Mouse (Mus musculus) limb, embryonic 14.5 days (tissue): ENCODE results near the gene Sox5. TPM values are rescaled to one million over a fixed set of nuclear protein-coding genes. Genes with fewer than 3 reads are reported as not detected.

ENCODE experiments used
- ATAC-seq: fragments of 200-750 bp; cut with Nextera tagmentation; 2 replicates; pipeline ENCODE4 v1.8.0; 2017; ENCODE audit warnings: low read depth, moderate number of reproducible peaks, moderate TSS enrichment; ENCODE audit not compliant: low FRiP score
- DNase-seq: peaks from one replicate; pipeline ENCODE4 v3.0.0-alpha.2; 2015; ENCODE audit warnings: low spot score
- H3K27ac ChIP-seq: fragments of 300-500 bp; sonication (generic); replicated peaks from 2 replicates; pipeline ENCODE4 v1.5.1; 2014; ENCODE audit warnings: low read depth, mild to moderate bottlenecking, low read length, moderate library complexity, mixed read lengths
- H3K27me3 ChIP-seq: fragments of 300-500 bp; sonication (generic); 2 replicates; pipeline ENCODE4 v1.6.1; 2014; ENCODE audit warnings: low read length, mixed read lengths; ENCODE audit not compliant: control insufficient read depth, insufficient read depth
- H3K36me3 ChIP-seq: fragments of 300-500 bp; sonication (generic); 2 replicates; pipeline ENCODE4 v1.6.1; 2014; ENCODE audit warnings: mild to moderate bottlenecking, low read length, moderate library complexity, mixed read lengths; ENCODE audit not compliant: control insufficient read depth, insufficient read depth
- H3K4me1 ChIP-seq: fragments of 300-500 bp; sonication (generic); 2 replicates; pipeline ENCODE4 v1.6.1; 2014; ENCODE audit warnings: antibody characterized with exemption, low read length, mixed read lengths; ENCODE audit not compliant: control insufficient read depth, insufficient read depth
- H3K4me2 ChIP-seq: fragments of 300-500 bp; sonication (generic); replicated peaks from 2 replicates; pipeline ENCODE4 v1.6.1; 2014; ENCODE audit warnings: low read depth, mild to moderate bottlenecking, low read length, moderate library complexity; ENCODE audit not compliant: severe bottlenecking
- H3K4me3 ChIP-seq: fragments of 300-500 bp; sonication (generic); replicated peaks from 2 replicates; pipeline ENCODE4 v1.5.1; 2014; ENCODE audit warnings: low read length
- H3K9ac ChIP-seq: fragments of 300-500 bp; sonication (generic); 2 replicates; pipeline ENCODE4 v1.6.1; 2014; ENCODE audit warnings: mild to moderate bottlenecking, low read depth, low read length, moderate library complexity; ENCODE audit not compliant: severe bottlenecking
- H3K9me3 ChIP-seq: fragments of 300-500 bp; sonication (generic); 2 replicates; pipeline ENCODE4 v1.6.1; 2016; ENCODE audit warnings: low read length; ENCODE audit not compliant: control insufficient read depth
- POLR2A ChIP-seq: fragments of 200-500 bp; IDR thresholded peaks from 2 replicates; pipeline ENCODE4 v1.8.0; 2012; ENCODE audit warnings: inconsistent platforms, mild to moderate bottlenecking, moderate library complexity, borderline replicate concordance; ENCODE audit not compliant: insufficient read depth, insufficient read length; ENCODE audit errors: extremely low read depth
- WGBS: fragments of 180-500 bp; shearing (Covaris S2); extraction: QIAGEN DNeasy Blood & Tissue Kit; methylation state at CpG from one replicate; pipeline ENCODE4 v1.1.7; 2014; 5-methylcytosine and 5-hydroxymethylcytosine counted together
- polyA plus RNA-seq, 2 experiments: library from polyadenylated mRNA; depleted of rRNA in 1 of 2; stranded (reverse) in 1 of 2; unstranded in 1 of 2; fragments of >200 nt; fragmentation: Nextera tagmentation in 1 of 2; extraction: Ambion mirVana in 1 of 2; gene quantifications; 2 replicates each; pipeline versions ENCODE4 v1.2.1 to v1.2.3; 2012 to 2014

Sox5 gene
- polyA plus RNA-seq, 2 experiments: 20.6 to 32.8 TPM

DNA sequence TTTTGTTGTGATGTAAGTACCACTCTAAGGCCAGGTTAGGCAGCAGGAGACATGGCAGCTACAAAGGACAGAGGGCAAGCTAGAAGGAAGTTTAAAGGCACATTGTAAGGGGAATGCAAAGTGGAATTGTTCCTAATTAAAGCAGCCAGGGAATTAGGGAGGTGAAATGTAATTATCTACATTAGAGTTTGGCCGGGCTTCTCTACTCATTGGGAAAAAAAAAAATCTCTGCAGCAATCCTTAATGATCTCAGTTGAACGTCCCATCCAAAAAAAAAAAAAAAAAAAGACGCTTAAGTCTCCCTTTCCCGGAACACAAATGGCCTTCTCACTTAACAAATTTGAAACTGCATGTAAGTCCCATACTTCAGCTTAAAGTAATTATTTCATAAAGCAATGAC is 301.9 kb downstream of the Sox5 start:
- Histone ChIP-seq H3K27ac (no peak overlapping the region), H3K9me3 (no peaks in the 10 kb centered on the region), H3K9ac (no peak overlapping the region), H3K4me2 (no peak overlapping the region), H3K4me1 (no peaks in the 10 kb centered on the region), H3K36me3 (no peaks in the 10 kb centered on the region), H3K4me3 (no peak overlapping the region), H3K27me3 (no peaks in the 10 kb centered on the region)
- ATAC-seq: no peak
- no peak for DNase-seq
- TF ChIP-seq POLR2A: no peak
- 34% methylated on average over 4 of the region's 4 CpGs for WGBS

DNA sequence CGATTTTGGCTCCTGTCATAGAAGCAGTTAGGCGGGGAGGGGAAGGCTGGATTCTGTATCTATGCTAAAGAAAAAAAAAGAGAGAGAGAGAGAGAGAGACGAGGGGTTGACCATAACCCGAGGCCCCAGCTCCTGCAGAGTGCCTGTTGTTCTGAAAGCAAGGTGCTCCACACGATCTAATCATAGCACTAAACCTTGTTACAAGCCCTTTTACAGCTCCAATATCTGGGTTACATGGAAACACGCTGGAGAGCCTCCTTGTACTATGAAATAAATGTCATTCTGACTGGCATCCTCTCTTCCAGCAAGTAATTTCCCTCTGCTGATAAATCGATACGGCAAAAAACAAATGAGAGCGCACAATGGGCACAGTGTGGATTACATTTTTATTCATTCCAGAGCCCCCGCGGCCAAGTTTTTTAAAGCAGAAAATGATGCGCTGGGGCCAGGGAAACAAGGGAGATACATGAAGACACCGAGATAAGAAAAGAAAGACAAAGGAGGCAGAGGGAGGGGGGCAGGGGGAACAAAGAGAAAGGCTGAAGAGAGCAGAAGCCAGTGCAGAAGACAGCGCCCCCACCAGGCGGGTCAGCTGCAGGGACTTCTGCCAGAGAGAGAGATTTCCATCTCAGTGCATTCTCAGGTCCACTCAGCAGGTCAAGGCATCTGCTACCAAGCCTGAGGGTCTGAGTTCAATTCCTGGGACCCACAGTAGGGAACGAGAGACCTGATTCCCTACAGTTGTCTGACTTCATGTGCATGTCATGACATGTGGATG is 304.3 kb downstream of the Sox5 start:
- 56% methylated on average over 16 of the region's 16 CpGs for WGBS
- Histone ChIP-seq H3K4me2 (no peak overlapping the region), H3K4me1 (no peaks in the 10 kb centered on the region), H3K27ac (no peak overlapping the region), H3K9ac (no peak overlapping the region), H3K27me3 (no peaks in the 10 kb centered on the region), H3K36me3 (no peaks in the 10 kb centered on the region), H3K9me3 (no peaks in the 10 kb centered on the region), H3K4me3 (no peak overlapping the region)
- no peak for TF ChIP-seq POLR2A
- DNase-seq (no peak), ATAC-seq (no peak)

DNA sequence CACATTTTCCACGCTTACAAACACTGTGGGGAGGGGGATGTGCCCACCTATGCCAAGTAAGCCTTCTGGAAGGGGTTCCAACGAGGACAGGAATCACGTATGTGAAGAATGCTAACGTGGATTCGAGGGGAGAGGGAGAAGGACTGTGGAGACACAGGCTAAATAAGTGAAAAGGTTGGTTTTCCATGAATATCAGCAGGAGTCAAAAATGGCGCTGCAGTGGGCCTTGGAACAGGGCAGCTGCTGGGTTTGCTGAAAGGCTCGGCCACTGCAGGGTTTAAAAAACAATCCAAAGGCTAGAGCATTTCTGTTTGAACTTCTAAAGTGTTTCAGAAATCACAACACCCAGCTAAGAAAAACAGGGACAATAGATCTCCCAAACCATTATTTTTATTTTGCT is 308.3 kb downstream of the Sox5 start:
- Histone ChIP-seq H3K9ac (no peak overlapping the region), H3K27me3 (no peaks in the 10 kb centered on the region), H3K9me3 (no peaks in the 10 kb centered on the region), H3K4me2 (no peak overlapping the region), H3K4me3 (no peak overlapping the region), H3K36me3 (no peaks in the 10 kb centered on the region), H3K27ac (no peak overlapping the region), H3K4me1 (no peaks in the 10 kb centered on the region)
- ATAC-seq (no peak), DNase-seq (no peak)
- TF ChIP-seq POLR2A: no peak
- 71% methylated on average over 7 of the region's 7 CpGs for WGBS

DNA sequence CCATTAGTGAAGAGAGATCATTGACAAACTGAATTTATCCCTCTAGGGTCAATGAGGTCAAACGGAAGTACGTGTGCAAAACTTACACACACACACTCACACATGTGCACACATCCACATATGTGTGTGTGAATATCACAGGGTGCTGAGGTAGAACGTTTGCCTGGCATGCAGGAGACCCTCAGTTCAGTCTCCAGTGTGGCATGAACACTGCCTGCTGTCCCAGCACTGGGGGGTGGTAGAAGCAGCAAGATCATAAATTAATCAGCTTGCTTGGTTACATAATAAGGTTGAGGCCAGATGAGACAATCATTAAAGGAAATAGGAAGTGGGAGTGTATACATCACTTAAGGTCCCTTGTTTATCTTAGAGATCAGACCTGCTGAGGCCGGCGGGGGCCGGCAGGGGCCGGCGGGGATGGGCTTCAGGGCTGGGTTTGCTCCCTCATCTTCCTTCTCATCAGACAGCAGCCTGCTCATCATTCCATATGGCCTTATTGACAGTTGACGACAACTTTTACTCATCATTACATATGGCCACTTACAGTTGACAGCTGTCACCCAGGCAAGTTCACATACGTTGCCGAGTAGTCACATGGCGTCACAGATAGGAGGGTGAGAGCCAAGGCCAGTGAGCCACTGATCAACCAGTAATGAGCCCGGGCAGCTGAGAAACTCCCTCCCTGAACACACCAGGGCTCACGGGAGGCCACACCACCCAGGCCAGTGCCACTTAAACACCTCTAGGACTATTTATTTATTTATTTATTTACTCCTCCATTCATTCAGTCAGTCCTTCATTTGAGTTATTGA is 309.5 kb downstream of the Sox5 start:
- Histone ChIP-seq H3K27ac (no peak overlapping the region), H3K9ac (no peak overlapping the region), H3K4me3 (no peak overlapping the region), H3K4me1 (no peaks in the 10 kb centered on the region), H3K4me2 (no peak overlapping the region), H3K9me3 (no peaks in the 10 kb centered on the region), H3K36me3 (no peaks in the 10 kb centered on the region), H3K27me3 (no peaks in the 10 kb centered on the region)
- ATAC-seq (no peak), DNase-seq (no peak)
- WGBS: 59% methylated on average over 14 of the region's 14 CpGs
- no peak for TF ChIP-seq POLR2A

DNA sequence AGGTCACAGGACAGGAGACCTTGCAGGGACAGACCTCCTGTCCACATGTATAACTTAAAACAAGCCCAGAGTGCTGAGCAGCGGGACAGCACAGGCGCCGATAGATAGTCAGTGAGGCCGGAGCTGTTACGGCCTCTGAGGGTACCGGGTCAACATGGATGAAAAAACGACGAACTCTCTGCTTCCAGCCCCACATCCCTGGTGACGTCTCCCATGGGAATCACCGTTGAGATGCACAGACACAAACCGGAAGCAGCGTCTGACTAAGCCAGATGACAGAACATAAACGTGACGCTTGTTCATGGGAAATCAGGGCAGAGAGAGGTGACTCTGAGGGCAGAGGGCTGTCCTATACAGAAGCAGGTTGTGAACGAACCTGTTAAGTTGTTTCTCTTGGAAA is 315.1 kb downstream of the Sox5 start:
- Histone ChIP-seq H3K9me3 (no peaks in the 10 kb centered on the region), H3K9ac (no peak overlapping the region), H3K4me2 (no peak overlapping the region), H3K27ac (no peak overlapping the region), H3K36me3 (no peaks in the 10 kb centered on the region), H3K4me3 (no peak overlapping the region), H3K4me1 (peaks cover 18% of the 10 kb centered on the region), H3K27me3 (no peaks in the 10 kb centered on the region)
- DNase-seq (no peak), ATAC-seq (no peak)
- TF ChIP-seq POLR2A: no peak
- WGBS: 45% methylated on average over 15 of the region's 15 CpGs
